Mouse (Mus musculus) lung, embryonic 15.5 days (tissue): ENCODE measurements around the gene Prps1. TPM values are rescaled to one million over a fixed set of nuclear protein-coding genes. Genes with fewer than 3 reads are reported as not detected.
A peak's percentile ranks its signal among the peaks of the same experiment; 100 is the strongest.

ENCODE experiments used
- ATAC-seq: fragments of 200-750 bp; cut with Nextera tagmentation; 2 replicates; pipeline ENCODE4 v1.8.0; 2017; ENCODE audit warnings: moderate number of reproducible peaks, borderline replicate concordance; ENCODE audit not compliant: low FRiP score, low TSS enrichment; ENCODE audit errors: extremely low read depth
- H3K27ac ChIP-seq: fragments of 300-500 bp; sonication (generic); 2 replicates; pipeline ENCODE4 v1.5.1; 2015; ENCODE audit warnings: moderate library complexity, mild to moderate bottlenecking, inconsistent platforms
- H3K27me3 ChIP-seq: fragments of 300-500 bp; sonication (generic); 2 replicates; pipeline ENCODE4 v1.6.1; 2015; ENCODE audit warnings: inconsistent platforms
- H3K36me3 ChIP-seq: fragments of 300-500 bp; sonication (generic); 2 replicates; pipeline ENCODE4 v1.6.1; 2015; ENCODE audit warnings: inconsistent platforms
- H3K4me1 ChIP-seq: fragments of 300-500 bp; sonication (generic); 2 replicates; pipeline ENCODE4 v1.6.1; 2015; ENCODE audit warnings: inconsistent platforms
- H3K4me2 ChIP-seq: fragments of 300-500 bp; sonication (generic); 2 replicates; pipeline ENCODE4 v1.6.1; 2015; ENCODE audit warnings: inconsistent platforms, mild to moderate bottlenecking, moderate library complexity
- H3K4me3 ChIP-seq: fragments of 300-500 bp; sonication (generic); 2 replicates; pipeline ENCODE4 v1.5.1; 2015; ENCODE audit warnings: mild to moderate bottlenecking, inconsistent platforms
- H3K9ac ChIP-seq: fragments of 300-500 bp; sonication (generic); 2 replicates; pipeline ENCODE4 v1.6.1; 2015; ENCODE audit warnings: inconsistent platforms
- H3K9me3 ChIP-seq: fragments of 300-500 bp; sonication (generic); 2 replicates; pipeline ENCODE4 v1.6.1; 2016; ENCODE audit warnings: inconsistent platforms
- WGBS: fragments of 180-500 bp; shearing (Covaris S2); methylation state at CpG from one replicate; pipeline ENCODE4 v1.1.7; 2015; 5-methylcytosine and 5-hydroxymethylcytosine counted together
- polyA plus RNA-seq: library from polyadenylated mRNA; unstranded; fragments of >200 nt; fragmentation: Nextera tagmentation; extraction: Ambion mirVana; gene quantifications from 2 replicates; pipeline ENCODE4 v1.2.1, GENCODE M21; 2015

Gene Prps1
- 38.1 and 41.1 TPM in 2 replicates for polyA plus RNA-seq

- no peaks in the 10 kb centered on the region for H3K4me1 ChIP-seq
- peak within 1 kb of the TSS; percentile 37 for H3K9ac ChIP-seq
- no peaks in the 10 kb centered on the region for H3K9me3 ChIP-seq
- H3K4me3 ChIP-seq: peak within 1 kb of the TSS; percentile 57
- no peaks in the 10 kb centered on the region for H3K27me3 ChIP-seq
- peak within 1 kb of the TSS; percentile 71 for H3K4me2 ChIP-seq
- no peaks in the 10 kb centered on the region for H3K36me3 ChIP-seq
- ATAC-seq: peak; percentile 95
- H3K27ac ChIP-seq: no peak within 1 kb of the TSS
- 19% methylated on average over 26 of the region's 26 CpGs for WGBS
Observed at GRCm38 (mm10) chrX:140456279-140456731, at the start of gene Prps1. Gene Prps1, plus strand, starts transcription at chrX:140456613.

GRCm38 (mm10) chrX:140407593-140407992 lies 48.8 kb upstream of the Prps1 start:
- WGBS: 77% methylated on average over 5 of the region's 5 CpGs
- no peaks in the 10 kb centered on the region for H3K9me3 ChIP-seq
- ATAC-seq: no peak
- H3K27ac ChIP-seq: no peak overlapping the region
- H3K4me3 ChIP-seq: no peak overlapping the region
- no peaks in the 10 kb centered on the region for H3K4me1 ChIP-seq
- H3K36me3 ChIP-seq: no peaks in the 10 kb centered on the region
- no peak overlapping the region for H3K4me2 ChIP-seq
- H3K27me3 ChIP-seq: 0 out of 2 replicates have a peak, but pooled peaks cover under 1% of the 10 kb centered on the region
- H3K9ac ChIP-seq: no peak overlapping the region

DNA sequence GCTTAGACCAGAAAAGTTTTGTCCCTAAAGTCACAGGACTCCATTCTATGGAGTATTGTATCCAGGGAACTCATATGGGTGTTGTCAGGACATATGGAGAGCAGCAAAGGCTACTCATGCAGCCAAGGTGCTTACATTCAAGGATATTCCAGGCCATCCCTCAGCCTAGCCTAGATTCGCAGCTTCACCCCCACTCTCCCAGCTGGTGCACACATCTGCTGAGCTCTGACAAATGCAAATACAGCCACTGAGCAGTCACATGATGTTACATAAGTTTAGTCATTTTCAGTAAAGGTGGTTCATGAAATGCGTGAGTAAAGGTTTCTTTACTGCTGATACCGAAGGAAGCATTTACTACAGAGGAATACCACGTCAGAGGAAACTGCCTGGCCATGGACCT lies 37.9 kb upstream of the Prps1 start:
- 74% methylated on average over 4 of the region's 4 CpGs for WGBS

GRCm38 (mm10) chrX:140427124-140427523 lies 29.3 kb upstream of the Prps1 start:
- no peak overlapping the region for H3K27ac ChIP-seq
- no peak overlapping the region for H3K4me3 ChIP-seq
- H3K9me3 ChIP-seq: no peaks in the 10 kb centered on the region
- no peak overlapping the region for H3K4me2 ChIP-seq
- H3K36me3 ChIP-seq: no peaks in the 10 kb centered on the region
- WGBS: 68% methylated on average over 4 of the region's 4 CpGs
- H3K9ac ChIP-seq: no peak overlapping the region
- ATAC-seq: no peak
- H3K27me3 ChIP-seq: no peaks in the 10 kb centered on the region
- H3K4me1 ChIP-seq: no peaks in the 10 kb centered on the region

More for the DNA sequence above, 37.9 kb upstream of the Prps1 start:
- H3K4me1 ChIP-seq: no peaks in the 10 kb centered on the region
- no peak overlapping the region for H3K27ac ChIP-seq
- H3K4me2 ChIP-seq: no peak overlapping the region
- no peak overlapping the region for H3K9ac ChIP-seq
- ATAC-seq: no peak
- H3K36me3 ChIP-seq: no peaks in the 10 kb centered on the region
- no peak overlapping the region for H3K4me3 ChIP-seq
- no peaks in the 10 kb centered on the region for H3K27me3 ChIP-seq
- no peaks in the 10 kb centered on the region for H3K9me3 ChIP-seq

- no peaks in the 10 kb centered on the region for H3K4me1 ChIP-seq
- no peak overlapping the region for H3K4me3 ChIP-seq
- H3K9me3 ChIP-seq: no peaks in the 10 kb centered on the region
- no peak overlapping the region for H3K9ac ChIP-seq
- no peak for ATAC-seq
- no peak overlapping the region for H3K27ac ChIP-seq
- H3K36me3 ChIP-seq: no peaks in the 10 kb centered on the region
- 73% methylated on average over 6 of the region's 8 CpGs for WGBS
- no peak overlapping the region for H3K4me2 ChIP-seq
- H3K27me3 ChIP-seq: no peaks in the 10 kb centered on the region
Observed at GRCm38 (mm10) chrX:140428252-140428651, 28.2 kb upstream of the Prps1 start.

GRCm38 (mm10) chrX:140429985-140430384 lies 26.4 kb upstream of the Prps1 start:
- Histone ChIP-seq H3K4me2 (no peak overlapping the region), H3K36me3 (no peaks in the 10 kb centered on the region), H3K27ac (no peak overlapping the region), H3K4me3 (no peak overlapping the region), H3K4me1 (no peaks in the 10 kb centered on the region), H3K27me3 (no peaks in the 10 kb centered on the region; the same call in 1 of the 2 replicates), H3K9ac (no peak overlapping the region), H3K9me3 (no peaks in the 10 kb centered on the region)
- 64% methylated on average over 5 of the region's 5 CpGs for WGBS
- no peak for ATAC-seq

DNA sequence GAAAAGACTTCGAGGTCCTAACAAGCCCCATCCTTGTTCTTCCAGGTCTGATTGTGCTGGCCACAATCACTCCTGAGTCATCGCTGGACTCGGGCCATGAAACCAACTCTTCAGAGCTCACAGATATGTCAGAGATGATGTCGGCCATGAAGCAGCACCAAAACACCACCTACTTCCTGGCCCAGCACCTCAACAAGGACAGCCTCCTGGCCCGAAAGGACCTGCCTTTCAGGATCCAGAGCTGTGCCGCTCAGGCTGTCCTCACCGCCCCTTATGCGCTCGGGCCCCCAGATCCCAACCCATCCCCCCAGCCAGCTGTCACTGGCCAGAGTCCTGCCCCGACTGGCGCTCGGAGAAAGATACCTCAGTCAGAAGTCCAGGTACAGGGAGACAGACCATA lies 25.9 kb upstream of the Prps1 start:
- H3K27me3 ChIP-seq: no peaks in the 10 kb centered on the region; the same call in 1 of the 2 replicates
- WGBS: 80% methylated on average over 12 of the region's 12 CpGs
- H3K36me3 ChIP-seq: no peaks in the 10 kb centered on the region
- no peak overlapping the region for H3K4me2 ChIP-seq
- no peaks in the 10 kb centered on the region for H3K4me1 ChIP-seq
- H3K4me3 ChIP-seq: no peak overlapping the region
- H3K9ac ChIP-seq: no peak overlapping the region
- ATAC-seq: no peak
- H3K27ac ChIP-seq: no peak overlapping the region
- H3K9me3 ChIP-seq: no peaks in the 10 kb centered on the region

GRCm38 (mm10) chrX:140431981-140432380 lies 24.4 kb upstream of the Prps1 start:
- Histone ChIP-seq H3K4me1 (no peaks in the 10 kb centered on the region), H3K9ac (no peak overlapping the region), H3K9me3 (no peaks in the 10 kb centered on the region), H3K27ac (no peak overlapping the region), H3K4me3 (no peak overlapping the region), H3K4me2 (no peak overlapping the region), H3K36me3 (no peaks in the 10 kb centered on the region), H3K27me3 (no peaks in the 10 kb centered on the region; the same call in 1 of the 2 replicates)
- no peak for ATAC-seq
- WGBS: 84% methylated on average over 12 of the region's 15 CpGs

DNA sequence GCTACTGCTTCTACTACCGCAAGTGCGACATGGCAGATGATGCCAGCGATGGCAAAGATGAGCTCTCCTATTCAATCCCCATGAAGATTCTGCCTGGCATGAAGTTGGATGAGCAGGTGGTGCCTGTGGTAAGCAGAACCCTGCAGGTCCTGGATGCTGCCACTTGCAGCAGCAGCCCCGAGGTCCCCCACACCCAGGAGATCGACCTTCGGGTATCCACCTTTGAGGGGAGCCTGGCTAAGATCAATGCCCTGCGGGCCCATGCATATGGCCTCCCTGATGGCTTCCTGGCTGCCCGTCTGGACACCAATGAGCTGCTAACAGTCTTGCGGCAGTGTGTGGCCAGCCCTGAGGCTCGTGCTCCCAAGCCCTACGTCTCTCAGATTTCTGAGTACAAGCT lies 23.6 kb upstream of the Prps1 start:
- no peak for ATAC-seq
- no peak overlapping the region for H3K9ac ChIP-seq
- 84% methylated on average over 11 of the region's 11 CpGs for WGBS
- no peak overlapping the region for H3K4me3 ChIP-seq
- no peak overlapping the region for H3K4me2 ChIP-seq
- no peak overlapping the region for H3K27ac ChIP-seq
- no peaks in the 10 kb centered on the region for H3K4me1 ChIP-seq
- no peaks in the 10 kb centered on the region; the same call in 1 of the 2 replicates for H3K27me3 ChIP-seq
- no peaks in the 10 kb centered on the region for H3K9me3 ChIP-seq
- no peaks in the 10 kb centered on the region for H3K36me3 ChIP-seq

- H3K36me3 ChIP-seq: no peaks in the 10 kb centered on the region
- H3K4me1 ChIP-seq: no peaks in the 10 kb centered on the region
- H3K27ac ChIP-seq: no peak overlapping the region
- no peak for ATAC-seq
- H3K27me3 ChIP-seq: no peaks in the 10 kb centered on the region; the same call in 1 of the 2 replicates
- no peak overlapping the region for H3K9ac ChIP-seq
- no peak overlapping the region for H3K4me2 ChIP-seq
- no peaks in the 10 kb centered on the region for H3K9me3 ChIP-seq
- no peak overlapping the region for H3K4me3 ChIP-seq
Observed at GRCm38 (mm10) chrX:140437906-140438305, 18.5 kb upstream of the Prps1 start.

DNA sequence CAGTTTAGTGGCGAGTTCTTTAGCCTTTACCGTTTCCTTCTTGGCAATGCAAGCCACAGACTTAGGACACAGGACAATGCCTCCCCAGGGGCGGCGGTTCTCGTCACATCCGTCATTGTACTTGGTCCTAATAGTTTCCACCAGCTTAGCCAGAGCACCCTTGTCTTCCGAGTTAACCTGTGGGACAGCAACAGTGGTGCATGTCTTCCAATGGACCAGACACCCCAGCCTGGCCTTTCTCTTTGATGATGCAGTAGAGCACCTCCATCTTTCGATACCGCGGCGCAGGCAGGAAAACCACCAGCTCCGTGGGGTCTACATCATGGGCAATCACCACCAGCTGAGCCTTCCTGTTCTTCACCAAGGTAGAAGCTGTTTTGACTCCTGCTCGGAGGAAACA lies 10.9 kb upstream of the Prps1 start:
- Histone ChIP-seq H3K27me3 (no peaks in the 10 kb centered on the region), H3K4me1 (no peaks in the 10 kb centered on the region), H3K36me3 (no peaks in the 10 kb centered on the region), H3K4me2 (no peak overlapping the region), H3K9ac (no peak overlapping the region), H3K9me3 (no peaks in the 10 kb centered on the region), H3K4me3 (no peak overlapping the region), H3K27ac (no peak overlapping the region)
- no peak for ATAC-seq
- 80% methylated on average over 13 of the region's 13 CpGs for WGBS

DNA sequence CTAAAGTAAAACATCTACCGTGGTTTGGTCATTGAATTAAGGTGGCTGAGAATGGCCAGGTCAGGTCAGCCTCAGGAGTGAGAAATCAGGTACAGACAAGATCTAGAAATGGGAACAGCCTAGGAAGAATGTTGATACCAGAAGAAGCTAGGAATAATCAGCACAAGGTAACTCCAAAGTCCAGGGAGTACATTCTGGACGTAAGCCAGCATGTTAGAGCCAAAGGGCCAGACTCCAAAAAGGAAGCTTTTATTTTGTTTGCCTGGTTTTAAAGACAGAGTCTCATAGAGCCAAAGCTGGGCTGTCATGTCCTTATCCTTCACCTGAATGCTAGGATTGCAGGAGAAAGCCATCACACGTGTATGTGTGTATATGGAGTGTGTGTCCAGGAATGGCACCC lies 6.3 kb upstream of the Prps1 start:
- no peak for ATAC-seq
- H3K27me3 ChIP-seq: no peaks in the 10 kb centered on the region
- H3K36me3 ChIP-seq: no peaks in the 10 kb centered on the region
- no peak overlapping the region for H3K9ac ChIP-seq
- 56% methylated on average over 3 of the region's 3 CpGs for WGBS
- no peak overlapping the region for H3K27ac ChIP-seq
- no peaks in the 10 kb centered on the region for H3K4me1 ChIP-seq
- H3K4me3 ChIP-seq: no peak overlapping the region
- no peak overlapping the region for H3K4me2 ChIP-seq
- no peaks in the 10 kb centered on the region for H3K9me3 ChIP-seq
